Mouse (Mus musculus): ENCODE measurements at regions not wholly inside any gene's neighbourhood (a gene's known extent, or its start where the extent isn't known, plus 50 kb on each side); places are given as distances from the start of the nearest gene placed in this dataset.

DNA sequence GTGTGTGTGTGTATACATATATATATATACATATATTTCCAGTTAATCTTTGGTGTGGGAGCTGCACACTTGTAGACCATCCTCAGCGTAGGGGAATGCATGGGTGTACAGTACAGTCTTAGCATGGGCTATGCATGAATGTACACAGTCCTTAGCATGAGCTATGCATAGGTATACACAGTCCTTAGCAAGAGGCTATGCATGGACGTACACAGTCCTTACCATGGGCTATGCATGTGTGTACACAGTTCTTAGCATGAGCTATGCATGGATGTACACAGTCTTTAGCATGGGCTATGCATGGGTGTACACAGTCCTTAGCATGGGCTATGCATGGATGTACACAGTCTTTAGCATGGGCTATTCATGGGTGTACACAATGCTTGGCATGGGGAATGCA lies 70.5 kb downstream of the Rchy1 start:
- ATAC-seq (ENCODE audit: insufficient number of reproducible peaks, insufficient read depth, low FRiP score, low TSS enrichment), result peak; percentile 69; the same call in 1 of the 2 replicates
- Histone ChIP-seq H3K4me3 (no peak overlapping the region), H3K9ac (no peak overlapping the region), H3K4me2 (replicated peaks) (no peak overlapping the region), H3K4me1 (no peaks in the 10 kb centered on the region), H3K9me3 (peaks cover 4% of the 10 kb centered on the region; the same call in 1 of the 2 replicates), H3K36me3 (no peaks in the 10 kb centered on the region), H3K27ac (no peak overlapping the region), H3K27me3 (no peaks in the 10 kb centered on the region)
- WGBS, result 82% methylated on average over 2 of the region's 2 CpGs

DNA sequence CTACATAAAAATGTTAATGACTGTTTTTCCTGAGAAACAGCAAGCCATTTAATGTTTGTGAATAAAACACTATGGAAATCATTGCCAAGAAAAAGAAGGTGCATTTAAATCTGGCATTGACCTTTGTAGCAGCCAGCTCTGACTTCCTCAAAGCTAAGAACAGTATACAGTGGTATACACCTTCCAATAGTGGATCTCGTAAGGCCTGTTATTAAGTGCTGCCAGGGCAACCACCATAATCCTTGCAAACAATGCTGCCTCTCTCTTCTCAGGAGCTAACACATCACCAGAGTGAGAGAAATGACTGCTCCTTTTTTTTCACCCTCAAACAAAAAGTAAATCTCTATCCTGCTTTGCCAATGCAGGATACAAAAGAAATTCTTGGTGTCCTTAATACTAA lies 81.1 kb downstream of the Rchy1 start:
- Histone ChIP-seq H3K4me1 (no peaks in the 10 kb centered on the region), H3K36me3 (no peaks in the 10 kb centered on the region), H3K9ac (no peak overlapping the region), H3K27me3 (no peaks in the 10 kb centered on the region), H3K9me3 (no peaks in the 10 kb centered on the region), H3K4me2 (replicated peaks) (no peak overlapping the region), H3K27ac (no peak overlapping the region), H3K4me3 (no peak overlapping the region)
- WGBS, result 92% methylated on average over 1 of the region's 1 CpGs
- ATAC-seq (ENCODE audit: insufficient number of reproducible peaks, insufficient read depth, low FRiP score, low TSS enrichment), result no peak

DNA sequence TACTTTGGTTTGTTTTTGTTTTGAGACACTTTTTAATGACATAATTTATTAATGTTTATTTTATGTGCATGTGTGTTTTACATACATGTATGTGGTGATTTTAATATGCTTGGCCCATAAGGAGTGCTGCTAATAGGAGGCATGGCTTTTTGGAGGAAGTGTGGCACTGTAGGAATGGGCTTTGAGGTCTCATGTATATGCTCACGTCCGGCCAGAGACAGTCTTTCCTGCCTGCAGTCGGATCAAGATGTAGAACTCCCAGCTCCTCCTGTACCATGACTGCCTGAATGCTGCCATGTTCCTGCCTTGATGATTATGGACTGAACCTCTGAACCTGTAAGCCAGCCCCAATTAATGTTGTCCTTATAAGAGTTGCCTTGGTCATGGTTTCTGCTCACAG lies 82.6 kb downstream of the Rchy1 start:
- H3K9me3 ChIP-seq, result no peaks in the 10 kb centered on the region
- no peaks in the 10 kb centered on the region for H3K36me3 ChIP-seq
- H3K9ac ChIP-seq, result no peak overlapping the region
- H3K4me1 ChIP-seq, result no peaks in the 10 kb centered on the region
- no peak overlapping the region for H3K4me3 ChIP-seq
- 87% methylated on average over 3 of the region's 3 CpGs for WGBS
- H3K27ac ChIP-seq, result no peak overlapping the region
- ATAC-seq (ENCODE audit: insufficient number of reproducible peaks, insufficient read depth, low FRiP score, low TSS enrichment), result no peak
- H3K27me3 ChIP-seq, result no peaks in the 10 kb centered on the region
- no peak overlapping the region for H3K4me2 ChIP-seq (replicated peaks)

DNA sequence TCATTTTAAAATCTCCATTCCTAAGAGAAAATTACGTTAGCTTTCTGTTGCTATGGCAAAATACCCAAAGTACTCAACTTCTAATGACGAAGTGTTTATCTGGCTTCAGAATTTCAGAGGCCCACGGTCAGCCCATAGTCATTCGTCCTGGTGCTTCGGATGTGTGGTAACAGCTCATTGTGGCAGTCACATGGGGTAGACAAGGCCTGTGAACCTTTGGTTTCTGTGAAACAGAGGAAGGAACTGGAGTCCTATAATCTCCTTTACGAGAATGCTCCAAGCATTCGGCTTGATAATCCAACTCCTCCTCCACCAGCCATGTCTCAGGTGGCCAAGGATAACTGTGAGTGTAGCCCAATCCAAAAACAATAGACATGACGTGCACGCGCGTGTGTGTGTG lies 84.2 kb downstream of the Rchy1 start:
- no peak for ATAC-seq (ENCODE audit: insufficient number of reproducible peaks, insufficient read depth, low FRiP score, low TSS enrichment)
- 88% methylated on average over 11 of the region's 11 CpGs for WGBS

DNA sequence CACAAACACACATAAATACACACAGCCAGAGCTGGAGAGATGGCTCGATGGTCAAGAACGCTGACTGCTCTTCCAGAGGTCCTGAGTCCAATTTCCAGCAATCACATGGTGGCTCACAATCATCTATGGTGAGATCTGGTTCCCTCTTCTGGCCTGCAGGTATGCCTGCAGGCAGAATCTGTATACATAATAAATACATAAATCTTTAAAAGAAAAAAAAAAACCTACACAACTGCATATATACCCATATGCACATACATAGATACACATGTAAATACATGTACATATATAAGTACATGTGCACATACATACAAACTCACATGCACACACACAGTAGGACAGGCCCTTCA lies 86.2 kb downstream of the Rchy1 start:
- Histone ChIP-seq H3K9me3 (no peaks in the 10 kb centered on the region), H3K27ac (no peak overlapping the region), H3K9ac (no peak overlapping the region), H3K27me3 (no peaks in the 10 kb centered on the region), H3K4me2 (replicated peaks) (no peak overlapping the region), H3K36me3 (no peaks in the 10 kb centered on the region), H3K4me3 (no peak overlapping the region), H3K4me1 (no peaks in the 10 kb centered on the region)
- ATAC-seq (ENCODE audit: insufficient number of reproducible peaks, insufficient read depth, low FRiP score, low TSS enrichment), result no peak
- WGBS, result 66% methylated on average over 2 of the region's 2 CpGs

More for the DNA sequence above, 84.2 kb downstream of the Rchy1 start:
- H3K9me3 ChIP-seq, result no peaks in the 10 kb centered on the region
- H3K27me3 ChIP-seq, result no peaks in the 10 kb centered on the region
- no peak overlapping the region for H3K4me2 ChIP-seq (replicated peaks)
- H3K27ac ChIP-seq, result no peak overlapping the region
- H3K4me1 ChIP-seq, result no peaks in the 10 kb centered on the region
- no peak overlapping the region for H3K9ac ChIP-seq
- no peaks in the 10 kb centered on the region for H3K36me3 ChIP-seq
- H3K4me3 ChIP-seq, result no peak overlapping the region

DNA sequence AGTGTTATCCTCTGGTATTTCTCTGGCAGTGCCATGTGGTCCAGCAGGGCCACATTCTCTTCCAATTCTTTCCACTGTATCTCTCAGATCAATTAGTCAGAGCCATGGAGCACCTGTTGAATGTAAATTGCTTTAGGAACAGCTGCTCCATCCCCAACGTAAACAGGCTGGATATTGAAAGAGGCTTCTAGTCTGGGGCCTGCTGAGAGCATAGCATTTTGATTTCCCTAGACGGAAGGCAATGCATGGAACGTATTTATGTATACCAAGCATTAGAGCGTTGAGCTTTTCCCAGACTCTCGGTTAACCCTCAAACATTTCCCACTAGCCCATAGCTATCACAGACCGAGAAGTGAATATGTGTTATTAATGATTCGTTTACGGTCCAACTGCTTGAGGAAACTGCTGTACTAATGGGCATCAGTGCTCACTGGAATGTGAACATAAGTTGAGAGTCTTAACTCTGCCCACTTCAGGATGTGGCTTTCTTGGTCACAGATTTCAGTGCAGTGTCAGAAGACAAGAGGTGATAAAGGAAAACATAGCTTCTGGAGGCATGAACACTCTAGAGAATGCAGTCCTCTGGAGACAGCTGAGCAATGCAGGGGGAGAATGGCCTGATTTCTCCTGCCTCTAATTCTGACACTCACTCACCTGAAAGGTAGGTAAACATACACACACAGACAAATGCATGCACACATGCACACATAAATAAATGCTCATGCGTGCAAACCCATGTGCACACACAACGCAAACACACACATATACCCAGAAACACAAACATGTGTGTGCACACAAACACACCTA lies 86.8 kb downstream of the Rchy1 start:
- H3K27ac ChIP-seq, result no peak overlapping the region
- ATAC-seq (ENCODE audit: insufficient number of reproducible peaks, insufficient read depth, low FRiP score, low TSS enrichment), result peak; percentile 38; the same call in 1 of the 2 replicates

DNA sequence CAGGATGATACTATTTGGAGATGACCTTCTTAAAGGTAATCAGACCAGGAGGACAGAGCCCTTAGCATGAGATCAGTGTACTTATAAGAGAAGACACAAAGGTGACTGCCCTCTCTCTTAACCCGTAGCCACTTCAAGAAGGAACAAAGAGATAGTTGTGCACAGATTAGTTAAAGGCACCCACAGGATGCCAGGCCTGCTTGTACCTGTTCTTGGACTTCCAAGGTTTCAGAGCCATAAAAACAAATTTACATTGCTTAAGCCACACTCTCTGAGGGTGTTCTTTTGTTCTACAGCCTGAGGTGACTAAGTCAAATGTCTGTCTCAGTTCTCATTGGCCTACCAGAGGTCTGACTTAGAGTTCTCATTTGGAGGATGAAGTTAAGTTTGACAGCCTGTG lies 90.1 kb downstream of the Rchy1 start:
- Histone ChIP-seq H3K36me3 (no peaks in the 10 kb centered on the region), H3K9me3 (no peaks in the 10 kb centered on the region), H3K4me1 (no peaks in the 10 kb centered on the region), H3K9ac (no peak overlapping the region), H3K27me3 (no peaks in the 10 kb centered on the region), H3K4me3 (no peak overlapping the region), H3K4me2 (replicated peaks) (no peak overlapping the region), H3K27ac (no peak overlapping the region)
- ATAC-seq (ENCODE audit: insufficient number of reproducible peaks, insufficient read depth, low FRiP score, low TSS enrichment), result no peak
- 55% methylated on average over 1 of the region's 1 CpGs for WGBS

More for the DNA sequence above, 86.8 kb downstream of the Rchy1 start:
- WGBS, result 67% methylated on average over 10 of the region's 10 CpGs
- Histone ChIP-seq H3K9ac (no peak overlapping the region), H3K4me1 (no peaks in the 10 kb centered on the region), H3K9me3 (no peaks in the 10 kb centered on the region), H3K36me3 (no peaks in the 10 kb centered on the region), H3K27me3 (no peaks in the 10 kb centered on the region), H3K4me3 (no peak overlapping the region), H3K4me2 (replicated peaks) (no peak overlapping the region)

DNA sequence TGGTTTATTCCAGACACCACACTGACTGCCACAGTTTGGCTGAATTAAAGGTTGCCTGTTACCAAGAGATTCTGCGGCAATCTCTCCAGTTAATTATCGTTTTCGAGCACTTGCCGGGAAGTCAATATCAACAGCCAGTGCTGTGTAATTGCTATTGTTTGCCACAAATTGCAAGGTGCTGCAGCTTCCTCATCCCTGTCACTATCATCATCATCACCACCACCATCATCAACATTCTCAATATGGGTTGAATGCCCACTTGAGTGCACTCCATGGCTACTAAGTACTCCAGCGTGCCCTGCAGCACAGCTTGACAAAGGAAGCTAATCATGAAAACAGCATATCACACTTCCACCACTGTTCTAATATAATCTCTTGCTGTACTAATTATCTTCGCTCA lies 93.1 kb downstream of the Rchy1 start:
- no peak overlapping the region for H3K4me2 ChIP-seq (replicated peaks)
- H3K9me3 ChIP-seq, result no peaks in the 10 kb centered on the region
- no peak overlapping the region for H3K4me3 ChIP-seq
- ATAC-seq (ENCODE audit: insufficient number of reproducible peaks, insufficient read depth, low FRiP score, low TSS enrichment), result no peak
- 91% methylated on average over 6 of the region's 6 CpGs for WGBS
- no peaks in the 10 kb centered on the region for H3K27me3 ChIP-seq
- no peaks in the 10 kb centered on the region for H3K36me3 ChIP-seq
- H3K4me1 ChIP-seq, result no peaks in the 10 kb centered on the region
- H3K27ac ChIP-seq, result no peak overlapping the region
- no peak overlapping the region for H3K9ac ChIP-seq

DNA sequence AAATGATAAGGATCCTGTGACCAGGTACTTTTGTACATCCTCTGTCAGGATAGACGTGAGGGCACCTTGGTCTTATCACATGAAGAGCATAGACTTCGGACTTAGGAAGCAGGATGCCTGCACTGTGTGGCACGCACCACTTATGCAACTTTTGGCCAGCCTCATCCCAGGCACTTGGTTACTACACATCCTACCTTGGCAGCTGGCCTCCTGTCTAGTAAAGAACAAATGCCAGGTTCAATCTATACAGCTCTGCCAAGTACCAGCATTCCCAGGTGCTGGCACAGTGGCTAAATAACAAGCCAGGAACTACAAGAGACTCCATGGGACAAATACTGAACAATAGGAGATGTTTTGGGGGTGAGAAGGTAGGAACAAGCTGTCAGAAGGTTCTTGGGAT lies 96.7 kb downstream of the Rchy1 start:
- WGBS, result 89% methylated on average over 3 of the region's 3 CpGs
- H3K4me2 ChIP-seq (replicated peaks), result no peak overlapping the region
- no peak for ATAC-seq (ENCODE audit: insufficient number of reproducible peaks, insufficient read depth, low FRiP score, low TSS enrichment)
- no peak overlapping the region for H3K9ac ChIP-seq
- no peaks in the 10 kb centered on the region for H3K27me3 ChIP-seq
- no peak overlapping the region for H3K27ac ChIP-seq
- H3K36me3 ChIP-seq, result no peaks in the 10 kb centered on the region
- H3K9me3 ChIP-seq, result no peaks in the 10 kb centered on the region
- no peaks in the 10 kb centered on the region for H3K4me1 ChIP-seq
- H3K4me3 ChIP-seq, result no peak overlapping the region

DNA sequence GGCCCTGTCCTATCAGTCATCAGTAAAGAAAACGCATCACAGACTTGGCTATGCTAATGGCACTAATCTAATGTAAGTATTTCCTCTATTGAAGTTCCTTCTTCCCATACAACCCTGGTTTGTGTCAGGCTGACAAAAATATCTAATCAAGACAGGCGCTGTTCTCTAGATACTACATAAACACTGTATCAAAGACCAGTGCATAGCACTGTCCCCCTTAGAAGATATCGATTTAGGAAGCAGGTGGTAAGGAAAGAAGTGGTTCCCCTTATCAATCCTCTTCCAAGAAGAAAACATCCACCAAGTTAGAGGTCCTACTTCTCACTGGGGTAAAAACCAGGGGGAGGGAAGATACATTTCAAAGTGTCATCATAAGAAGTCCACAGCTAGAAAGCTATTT lies 97.5 kb downstream of the Rchy1 start:
- H3K4me3 ChIP-seq, result no peak overlapping the region
- H3K4me2 ChIP-seq (replicated peaks), result no peak overlapping the region
- 78% methylated on average over 3 of the region's 3 CpGs for WGBS
- no peaks in the 10 kb centered on the region for H3K9me3 ChIP-seq
- no peak for ATAC-seq (ENCODE audit: insufficient number of reproducible peaks, insufficient read depth, low FRiP score, low TSS enrichment)
- H3K4me1 ChIP-seq, result no peaks in the 10 kb centered on the region
- no peaks in the 10 kb centered on the region for H3K27me3 ChIP-seq
- H3K36me3 ChIP-seq, result no peaks in the 10 kb centered on the region
- no peak overlapping the region for H3K27ac ChIP-seq
- no peak overlapping the region for H3K9ac ChIP-seq

DNA sequence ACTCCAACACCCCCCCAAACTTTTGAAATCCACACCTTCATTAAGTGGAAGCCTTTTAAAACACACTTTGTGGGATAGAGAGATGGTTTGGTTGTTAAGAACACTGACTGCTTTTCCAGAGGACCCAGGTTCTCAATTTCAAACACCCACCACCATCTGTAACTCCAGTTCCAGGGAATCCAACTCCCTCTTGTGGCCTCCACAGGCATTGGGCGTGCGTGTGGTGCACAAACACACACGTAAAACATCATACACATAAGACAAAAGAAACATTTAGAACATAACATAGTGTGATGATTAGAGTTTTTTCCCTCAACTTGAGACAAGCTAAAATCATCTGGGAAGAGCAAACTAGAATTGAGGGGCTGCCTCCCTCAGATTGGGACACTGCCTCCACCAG lies 100.0 kb downstream of the Rchy1 start:
- H3K9ac ChIP-seq, result no peak overlapping the region
- no peaks in the 10 kb centered on the region for H3K27me3 ChIP-seq
- no peaks in the 10 kb centered on the region for H3K4me1 ChIP-seq
- no peak overlapping the region for H3K4me2 ChIP-seq (replicated peaks)
- WGBS, result 94% methylated on average over 3 of the region's 3 CpGs
- H3K4me3 ChIP-seq, result no peak overlapping the region
- H3K36me3 ChIP-seq, result no peaks in the 10 kb centered on the region
- H3K27ac ChIP-seq, result no peak overlapping the region
- H3K9me3 ChIP-seq, result no peaks in the 10 kb centered on the region
- ATAC-seq (ENCODE audit: insufficient number of reproducible peaks, insufficient read depth, low FRiP score, low TSS enrichment), result no peak

DNA sequence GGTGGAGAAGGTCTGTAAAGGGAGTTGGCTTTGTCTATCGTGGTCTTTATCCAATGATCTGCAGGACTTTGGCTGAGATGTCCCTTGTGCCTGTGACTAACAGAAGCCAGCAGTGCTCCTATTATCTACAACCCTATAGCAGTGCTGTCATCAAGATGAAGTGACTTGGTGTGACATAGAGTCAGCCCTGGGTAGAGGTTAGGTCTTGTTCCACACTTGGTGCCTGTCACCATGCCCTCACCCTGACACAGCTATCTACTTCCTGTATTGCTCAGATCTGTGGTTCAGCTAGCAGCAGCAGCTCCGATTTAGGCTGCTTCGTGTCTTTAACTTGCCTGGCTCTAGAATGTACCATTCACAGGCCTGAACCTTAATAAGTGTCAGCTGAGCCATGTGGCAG lies 100.6 kb downstream of the Rchy1 start:
- 88% methylated on average over 3 of the region's 3 CpGs for WGBS
- H3K4me1 ChIP-seq, result no peaks in the 10 kb centered on the region
- H3K9me3 ChIP-seq, result no peaks in the 10 kb centered on the region
- H3K27ac ChIP-seq, result no peak overlapping the region
- ATAC-seq (ENCODE audit: insufficient number of reproducible peaks, insufficient read depth, low FRiP score, low TSS enrichment), result no peak; the same call in 1 of the 2 replicates
- H3K27me3 ChIP-seq, result no peaks in the 10 kb centered on the region
- H3K4me2 ChIP-seq (replicated peaks), result no peak overlapping the region
- H3K4me3 ChIP-seq, result no peak overlapping the region
- H3K9ac ChIP-seq, result no peak overlapping the region
- H3K36me3 ChIP-seq, result no peaks in the 10 kb centered on the region
